Mouse (Mus musculus) T-helper 2 cell (primary cell): ENCODE results near the gene Lcn2.

ENCODE experiments used
- in situ Hi-C: fragments of 300-600 bp; cut with MboI, MseI; formaldehyde crosslinking; loops from one replicate; pipeline ENCODE4 v1.15.1; 2025; ENCODE audit warnings: high pct_unique_total_duplicates

Gene Lcn2

GRCm38 (mm10) chr2:32344056-32344455 lies 44.0 kb downstream of the Lcn2 start:
- in situ Hi-C loops, result no loop called here

- in situ Hi-C loops, result no loop called here
These were observed 44.7 kb downstream of the Lcn2 start for GRCm38 (mm10) chr2:32343351-32343671.

- in situ Hi-C loops, result no loop called here
These were observed 45.3 kb downstream of the Lcn2 start for GRCm38 (mm10) chr2:32342539-32343350.

GRCm38 (mm10) chr2:32342039-32342438 lies 46.0 kb downstream of the Lcn2 start:
- in situ Hi-C loops, result no loop called here

GRCm38 (mm10) chr2:32341634-32341939 lies 46.5 kb downstream of the Lcn2 start:
- in situ Hi-C loops, result no loop called here

- in situ Hi-C loops, result no loop called here
These were observed 47.0 kb downstream of the Lcn2 start for GRCm38 (mm10) chr2:32340836-32341633.

GRCm38 (mm10) chr2:32339912-32340642 lies 48.0 kb downstream of the Lcn2 start:
- in situ Hi-C loops, result no loop called here

GRCm38 (mm10) chr2:32335888-32336287 lies 52.2 kb downstream of the Lcn2 start:
- in situ Hi-C loops, result no loop called here
